Mouse (Mus musculus) brain, embryonic 18.5 days (tissue): ENCODE measurements at regions not wholly inside any gene's neighbourhood (a gene's known extent, or its start where the extent isn't known, plus 50 kb on each side); places are given as distances from the start of the nearest gene placed in this dataset.
"Not testable (repeated sequence)": the region's sequence is repeated elsewhere in the genome, so short reads cannot be mapped to it uniquely, and the experiment has no call there.

ENCODE experiments used
- DNase-seq: peaks from one replicate; pipeline ENCODE4 v3.0.0-alpha.2; 2012; ENCODE audit warnings: low read depth, low spot score

DNA sequence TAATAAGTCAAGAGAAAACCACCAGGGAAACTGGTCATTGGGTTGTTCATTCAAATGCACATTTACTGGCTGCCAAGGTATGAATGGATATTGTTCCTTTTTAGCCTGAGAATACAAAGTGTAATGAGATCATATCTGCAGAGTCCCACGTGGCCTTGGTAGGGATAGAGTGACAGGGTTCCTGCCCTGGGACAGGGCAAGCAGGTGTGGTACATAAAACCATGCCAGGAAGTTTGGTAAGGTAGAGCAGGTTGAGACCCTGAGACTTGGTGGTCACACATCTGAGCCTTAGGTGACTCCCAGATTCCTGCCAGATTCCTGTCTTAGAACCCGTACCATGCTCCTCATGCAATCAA, 320.5 kb downstream of the Tm4sf1 start:
- no peak for DNase-seq

DNA sequence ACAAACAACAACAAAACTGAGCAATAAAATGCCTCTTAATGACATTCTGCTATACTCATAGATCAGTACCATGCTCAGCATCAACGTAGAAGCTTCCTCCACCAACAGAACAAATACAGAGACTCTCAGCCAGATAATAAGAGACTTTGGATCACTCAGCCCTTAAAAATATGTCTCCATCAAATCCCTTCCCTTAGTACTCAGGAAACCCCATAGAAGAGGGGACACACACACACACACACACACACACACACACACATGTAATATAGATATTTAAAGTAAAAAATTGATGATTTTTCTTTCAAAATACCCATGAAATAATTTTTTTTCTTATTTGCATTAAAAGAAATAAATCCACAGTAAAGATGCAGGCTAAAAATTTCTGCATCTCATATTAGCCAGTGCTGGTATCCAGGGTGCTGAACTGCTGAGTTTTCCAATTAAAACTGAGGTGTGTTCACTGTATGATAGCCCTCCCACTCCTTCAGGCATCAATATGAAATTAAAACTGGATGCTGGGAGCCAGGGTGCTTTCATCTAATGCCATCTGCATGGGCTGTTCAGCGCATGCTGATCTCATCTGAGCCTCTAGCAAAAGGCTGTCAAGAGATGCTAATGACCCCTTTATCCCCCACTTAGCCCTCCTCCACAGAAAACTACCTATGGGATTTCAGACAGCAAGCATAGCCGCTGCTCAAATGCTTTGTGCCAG, 321.0 kb downstream of the Tm4sf1 start:
- no peak for DNase-seq

DNA sequence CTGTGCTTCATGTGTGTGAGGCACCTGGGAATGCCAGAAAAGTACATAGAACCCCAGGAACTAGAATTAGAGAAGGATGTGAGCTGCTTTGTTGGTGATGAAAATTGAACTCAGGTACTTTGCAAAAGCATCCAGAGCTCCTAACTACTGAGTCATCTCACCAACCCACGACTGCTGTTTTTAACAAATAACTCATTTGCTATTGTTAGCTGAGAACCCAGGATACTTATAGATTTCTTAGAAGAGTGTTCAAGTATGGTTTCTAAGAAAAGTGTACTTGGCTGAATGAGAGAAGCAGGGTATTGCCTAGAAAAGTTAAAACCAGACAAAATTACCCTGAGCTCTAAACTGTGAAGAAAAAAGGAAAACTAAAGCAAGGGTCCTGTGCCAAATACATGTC, 335.8 kb downstream of the Tm4sf1 start:
- no peak for DNase-seq

DNA sequence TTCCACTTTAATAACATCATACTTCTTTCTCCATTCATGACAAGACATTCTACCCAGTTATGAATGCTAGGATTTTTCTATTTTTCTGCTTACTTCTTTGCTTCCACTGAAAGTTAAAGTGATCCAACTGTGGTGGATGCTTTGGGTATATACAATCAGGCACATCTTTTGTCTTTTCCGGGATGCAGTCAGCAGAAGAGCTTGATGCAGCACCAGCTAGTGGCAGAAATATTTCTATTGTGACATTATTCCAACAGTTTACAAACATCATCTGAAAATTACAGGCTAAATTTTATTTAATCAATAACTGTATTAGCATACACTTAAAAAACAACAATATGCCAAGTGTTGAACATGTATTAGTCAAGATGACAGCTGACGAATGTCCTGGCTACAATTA, 336.3 kb downstream of the Tm4sf1 start:
- no peak for DNase-seq

DNA sequence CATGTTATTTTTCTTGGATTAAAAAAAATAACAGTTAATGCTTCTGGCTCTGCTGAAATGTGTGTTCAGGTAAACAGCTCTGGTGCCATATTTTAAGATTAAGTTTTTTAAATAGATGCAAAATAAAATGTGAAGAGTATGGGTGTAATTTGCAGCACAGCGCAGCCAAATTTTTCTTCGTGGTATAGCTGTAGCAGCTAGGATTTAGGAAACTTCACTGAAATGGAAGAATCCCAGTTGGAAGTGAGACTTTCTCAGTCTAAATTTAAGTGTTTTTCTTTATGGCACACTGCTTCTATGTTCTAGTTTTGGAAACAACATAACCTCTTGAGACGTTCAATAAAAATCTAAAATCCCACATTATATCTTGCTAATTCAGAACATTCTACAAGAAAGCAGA, 337.6 kb downstream of the Tm4sf1 start:
- DNase-seq = no peak

DNA sequence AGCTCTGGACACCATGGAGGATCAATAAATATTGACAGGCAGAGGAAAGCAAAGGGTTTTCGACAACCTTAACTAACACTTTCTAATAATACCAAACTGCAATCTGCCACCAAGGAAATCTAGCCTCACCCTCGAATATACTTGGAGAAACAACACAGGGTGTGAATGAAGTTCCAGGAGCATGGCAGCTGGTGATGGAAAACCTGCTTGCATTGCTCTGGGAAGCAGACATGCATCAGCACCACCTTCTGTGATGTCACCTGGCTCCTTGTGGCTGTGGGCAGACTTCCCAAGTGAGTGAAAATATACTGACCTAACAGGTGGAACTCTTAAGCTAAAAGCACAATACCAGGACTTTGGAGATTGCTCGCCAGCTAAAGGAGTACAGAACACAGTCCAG, 338.5 kb downstream of the Tm4sf1 start:
- no peak for DNase-seq

DNA sequence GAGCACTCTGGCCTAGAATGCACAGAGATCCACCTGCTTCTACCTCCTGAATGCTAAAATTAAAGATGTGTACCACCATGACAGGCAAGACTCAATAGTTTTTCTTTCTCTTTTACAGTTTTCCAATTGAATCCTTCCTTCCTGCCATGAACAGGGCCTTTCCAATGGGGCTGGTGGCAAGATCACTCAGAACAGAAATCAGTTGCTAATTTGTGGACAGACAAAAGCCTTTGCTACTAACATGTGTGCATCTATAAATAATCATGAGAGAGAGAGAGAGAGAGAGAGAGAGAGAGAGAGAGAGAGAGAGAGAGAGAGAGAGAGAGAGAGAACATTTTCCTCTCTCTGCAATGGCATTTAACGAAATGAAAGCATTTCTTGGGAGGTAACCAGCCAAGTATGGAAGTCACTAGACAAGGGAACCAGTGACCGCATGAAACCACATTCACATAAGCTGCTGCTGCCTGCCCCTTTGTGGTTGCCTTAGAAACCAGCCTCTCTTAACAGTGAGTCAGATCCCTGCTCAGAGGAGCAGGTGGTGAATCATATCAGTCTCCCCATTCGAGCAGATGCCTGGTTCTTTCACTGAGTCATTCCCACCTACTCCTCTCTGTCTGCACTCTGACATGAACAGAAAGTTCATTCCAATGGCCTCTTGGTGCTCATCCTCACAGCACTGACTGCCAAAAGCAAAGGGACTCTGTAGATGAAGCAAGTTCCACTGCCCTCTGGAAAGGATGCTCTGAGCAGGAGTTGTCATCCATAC, 339.4 kb downstream of the Tm4sf1 start:
- DNase-seq = peak; percentile 56

DNA sequence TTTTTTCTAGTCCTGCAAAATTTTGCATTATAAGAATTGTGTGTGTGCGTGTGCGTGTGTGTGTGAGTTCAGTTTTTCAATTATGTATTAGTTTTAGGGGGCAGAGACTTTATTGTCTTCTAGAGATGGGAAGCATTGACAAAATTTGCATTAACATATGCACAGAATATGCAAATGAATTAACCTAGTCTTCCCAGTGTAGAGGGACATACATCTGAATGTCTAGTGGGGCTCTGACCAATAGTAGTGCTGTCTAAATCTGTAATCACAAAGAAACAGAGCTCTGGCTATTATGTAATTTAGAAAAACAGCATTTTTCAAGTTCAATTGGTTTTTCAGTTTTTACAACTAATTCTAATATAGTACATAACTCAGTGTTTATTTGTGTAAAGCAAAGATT, 344.8 kb downstream of the Tm4sf1 start:
- no peak for DNase-seq

DNA sequence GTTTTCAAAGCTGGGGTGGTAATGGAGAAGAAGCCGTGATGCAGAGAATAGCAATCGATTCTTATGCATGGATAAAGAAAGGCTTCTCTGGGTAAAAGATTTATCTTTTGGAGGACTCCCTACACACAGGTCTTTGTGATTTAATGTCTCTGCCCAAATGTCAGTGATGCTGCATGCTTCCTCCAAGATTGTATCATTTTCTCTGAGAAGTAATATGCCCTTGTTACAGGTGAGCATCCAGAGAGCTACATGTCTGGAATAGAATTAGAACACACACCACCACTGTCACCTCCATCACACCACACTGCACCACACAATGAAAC, 346.0 kb downstream of the Tm4sf1 start:
- no peak for DNase-seq

DNA sequence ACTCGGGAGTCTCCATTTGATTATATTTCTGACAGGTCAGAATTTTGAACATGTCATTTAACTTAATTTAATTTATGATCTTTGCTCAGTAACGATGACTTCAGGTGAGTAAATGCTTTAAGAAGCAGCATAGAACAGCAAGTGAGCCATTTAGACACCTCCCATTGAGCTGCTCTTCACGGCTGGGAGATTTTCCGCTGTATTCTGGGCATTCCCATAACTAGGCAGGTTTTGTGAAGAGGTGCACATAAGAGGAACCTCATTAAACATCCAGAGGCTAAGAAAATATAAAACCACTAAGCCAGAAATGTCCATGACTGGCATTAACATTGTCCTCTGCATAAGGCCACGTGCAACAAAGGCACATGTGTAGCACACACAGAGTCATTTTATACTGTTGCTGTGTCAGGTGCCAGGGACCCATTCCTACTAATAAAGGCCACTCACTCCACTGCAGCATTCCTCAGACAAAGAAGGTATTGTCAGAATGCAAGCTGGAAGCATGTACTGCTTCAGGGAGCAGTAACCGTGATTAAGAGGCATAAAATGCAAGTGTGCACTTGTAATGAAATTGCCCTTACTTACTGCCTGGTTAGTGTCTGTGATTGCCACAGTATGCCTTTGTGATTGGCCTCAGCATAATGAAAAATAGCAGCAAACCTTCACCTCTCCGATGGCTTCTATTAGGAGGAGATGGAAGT, 346.5 kb downstream of the Tm4sf1 start:
- no peak for DNase-seq

DNA sequence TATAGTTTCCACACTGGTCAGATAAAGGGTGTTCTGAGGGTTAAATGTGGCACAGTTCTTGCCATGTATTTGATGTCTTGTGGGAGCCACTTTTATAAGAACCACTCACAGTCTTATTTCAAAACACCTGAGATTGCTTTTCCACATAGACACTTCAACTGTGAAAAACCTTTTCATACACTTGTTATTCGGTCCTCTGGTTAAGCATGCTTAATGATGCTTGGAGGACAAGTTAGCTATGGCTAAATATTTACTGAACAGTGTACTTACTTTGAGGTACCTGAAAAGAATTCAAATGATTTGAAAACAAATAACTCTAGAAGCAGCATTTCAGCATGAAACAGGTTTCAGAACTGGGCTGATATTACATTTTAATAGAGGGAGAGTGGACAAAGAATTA, 359.2 kb downstream of the Tm4sf1 start:
- DNase-seq = not testable (repeated sequence)

DNA sequence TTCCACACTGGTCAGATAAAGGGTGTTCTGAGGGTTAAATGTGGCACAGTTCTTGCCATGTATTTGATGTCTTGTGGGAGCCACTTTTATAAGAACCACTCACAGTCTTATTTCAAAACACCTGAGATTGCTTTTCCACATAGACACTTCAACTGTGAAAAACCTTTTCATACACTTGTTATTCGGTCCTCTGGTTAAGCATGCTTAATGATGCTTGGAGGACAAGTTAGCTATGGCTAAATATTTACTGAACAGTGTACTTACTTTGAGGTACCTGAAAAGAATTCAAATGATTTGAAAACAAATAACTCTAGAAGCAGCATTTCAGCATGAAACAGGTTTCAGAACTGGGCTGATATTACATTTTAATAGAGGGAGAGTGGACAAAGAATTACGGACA, 372.8 kb downstream of the Tm4sf1 start:
- DNase-seq = not testable (repeated sequence)

DNA sequence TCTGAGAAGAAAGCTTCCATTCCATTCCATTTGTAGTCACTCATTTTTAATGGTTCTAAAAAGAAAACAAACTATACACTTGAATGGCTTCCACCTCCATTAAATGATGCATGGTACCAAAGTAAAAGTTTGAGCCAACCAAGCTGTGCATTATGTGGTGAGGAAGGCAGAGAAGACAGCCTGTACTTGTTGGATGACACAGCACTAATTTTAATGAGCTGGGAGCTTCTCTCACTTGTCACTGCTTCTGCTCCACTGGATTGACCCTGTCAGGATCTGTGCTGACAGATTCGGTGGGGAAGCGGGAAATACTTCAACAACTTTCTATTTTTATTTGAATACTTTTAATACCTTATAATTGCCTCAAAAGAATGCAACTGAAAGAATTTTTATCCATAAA, 403.3 kb downstream of the Tm4sf1 start:
- no peak for DNase-seq

DNA sequence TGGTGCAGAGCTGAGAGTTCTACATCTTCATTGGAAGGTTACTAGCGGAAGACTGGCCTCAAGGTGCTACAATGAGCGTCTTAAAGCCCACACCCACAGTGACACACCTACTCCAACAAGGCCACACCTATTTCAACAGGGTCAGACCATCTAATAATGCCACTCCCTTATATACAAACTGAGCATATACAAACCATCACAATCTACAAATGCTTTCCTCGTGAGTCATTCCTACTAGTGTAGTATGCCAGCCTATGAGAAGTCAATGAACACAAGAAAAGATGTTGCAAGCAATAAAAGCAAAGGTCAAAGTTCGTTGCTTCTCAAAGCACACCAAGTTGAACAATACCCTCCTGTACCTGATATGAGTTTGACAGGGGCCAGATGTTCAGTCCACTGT, 424.7 kb downstream of the Tm4sf1 start:
- no peak for DNase-seq

DNA sequence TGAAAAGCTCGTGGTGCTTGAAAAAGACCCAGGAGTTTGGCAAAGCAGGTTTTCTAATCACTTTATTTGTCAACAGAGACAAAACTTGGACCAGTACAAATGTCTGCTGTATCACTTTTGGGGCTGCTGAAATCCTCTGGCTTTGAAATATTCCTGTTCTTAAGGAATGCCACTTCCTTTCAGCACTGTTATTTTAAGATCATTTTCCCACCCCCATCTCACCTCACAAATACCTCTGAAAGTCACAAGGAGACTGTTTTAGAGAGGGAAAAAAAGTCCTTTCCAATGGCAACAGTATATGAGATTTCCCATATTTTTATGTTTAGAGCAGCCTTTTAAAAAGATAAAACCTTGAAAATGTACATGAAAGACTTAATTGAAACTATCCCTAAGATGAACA, 438.2 kb downstream of the Tm4sf1 start:
- DNase-seq = no peak

DNA sequence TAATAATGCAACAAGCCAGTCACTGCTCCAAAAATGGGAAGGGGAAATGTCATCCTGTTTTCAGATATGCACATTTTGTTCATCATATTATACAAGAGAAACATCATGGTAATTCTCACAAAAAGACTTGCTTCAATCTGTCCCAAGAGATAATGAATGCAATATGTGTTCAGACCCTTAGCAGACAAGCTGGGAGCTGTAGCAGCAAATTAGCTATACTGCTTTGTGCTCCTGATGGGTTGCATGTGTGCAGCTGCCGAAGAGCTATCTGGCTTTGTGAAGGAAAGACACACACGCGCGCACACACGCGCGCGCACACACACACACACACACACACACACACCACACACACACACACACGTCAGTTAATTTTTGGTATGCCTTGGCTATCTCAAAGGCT, 441.9 kb downstream of the Tm4sf1 start:
- DNase-seq = no peak

DNA sequence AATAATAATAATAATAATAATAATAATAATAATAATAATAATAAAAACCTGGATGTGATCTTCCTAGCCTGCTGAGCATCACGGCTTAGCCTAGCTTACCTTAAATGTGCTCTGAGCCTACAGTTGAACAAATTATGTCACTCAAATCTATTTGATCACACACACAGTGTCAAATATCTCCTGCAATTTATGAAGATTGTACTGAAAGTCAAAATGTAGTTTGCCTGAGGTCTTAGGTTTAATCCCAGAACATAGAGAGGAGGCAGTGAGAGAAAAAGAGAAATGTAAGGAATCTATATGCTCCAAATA, 456.4 kb downstream of the Tm4sf1 start:
- DNase-seq = no peak

DNA sequence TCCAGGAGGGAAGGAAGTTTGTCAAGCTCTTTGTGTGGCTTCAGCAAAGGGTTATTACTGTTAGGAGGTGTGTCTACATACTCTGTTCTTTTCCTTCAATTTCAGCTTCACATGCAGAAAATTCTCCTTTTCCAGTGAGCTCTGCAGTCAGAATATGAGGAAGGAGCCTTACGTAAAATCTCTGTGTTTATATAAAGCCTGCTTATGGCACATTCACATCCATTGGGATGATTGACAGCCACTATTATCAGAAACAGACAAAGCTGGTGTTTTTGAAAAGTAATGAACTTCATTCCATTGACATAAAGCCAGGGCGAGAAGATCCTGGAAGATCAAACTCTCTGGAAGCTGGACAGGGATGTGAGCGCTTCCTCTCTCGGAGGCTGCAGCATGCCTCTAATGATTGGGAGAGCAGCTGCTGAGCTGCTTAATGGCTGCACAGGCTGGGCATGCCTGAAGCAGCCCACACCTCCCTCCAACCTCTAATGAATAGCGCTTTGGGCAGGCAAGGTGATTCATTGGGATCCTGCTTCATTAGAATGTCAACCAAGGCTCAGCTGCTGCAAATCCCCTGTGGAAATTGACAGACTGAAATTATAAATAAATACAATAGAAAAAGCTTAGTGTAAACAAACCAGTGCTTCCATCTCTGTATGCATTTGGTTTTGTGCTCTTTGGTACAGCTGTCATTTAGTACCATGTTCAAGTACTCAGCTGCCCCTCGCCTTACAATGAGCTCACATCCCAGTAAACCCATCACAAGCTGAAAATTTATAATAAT, 456.9 kb downstream of the Tm4sf1 start:
- no peak for DNase-seq

DNA sequence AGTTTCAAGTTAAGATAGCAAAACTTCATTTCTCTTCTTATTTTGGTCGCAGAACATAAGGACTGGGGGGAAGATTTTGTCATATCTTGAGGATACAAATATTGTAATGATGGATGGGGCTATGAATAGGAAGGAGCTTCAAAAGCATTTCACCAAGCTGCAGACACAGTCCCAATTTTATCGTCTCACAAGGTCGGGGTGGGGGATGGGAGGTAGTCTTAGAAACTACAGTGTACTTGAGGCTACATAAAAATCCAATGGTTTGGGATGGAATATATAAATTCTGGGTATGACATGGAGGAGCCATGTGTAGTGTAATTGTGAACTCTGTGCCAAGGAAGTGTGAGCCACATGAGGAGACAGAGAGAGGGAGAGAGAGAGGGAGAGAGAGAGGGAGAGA, 464.6 kb downstream of the Tm4sf1 start:
- no peak for DNase-seq

DNA sequence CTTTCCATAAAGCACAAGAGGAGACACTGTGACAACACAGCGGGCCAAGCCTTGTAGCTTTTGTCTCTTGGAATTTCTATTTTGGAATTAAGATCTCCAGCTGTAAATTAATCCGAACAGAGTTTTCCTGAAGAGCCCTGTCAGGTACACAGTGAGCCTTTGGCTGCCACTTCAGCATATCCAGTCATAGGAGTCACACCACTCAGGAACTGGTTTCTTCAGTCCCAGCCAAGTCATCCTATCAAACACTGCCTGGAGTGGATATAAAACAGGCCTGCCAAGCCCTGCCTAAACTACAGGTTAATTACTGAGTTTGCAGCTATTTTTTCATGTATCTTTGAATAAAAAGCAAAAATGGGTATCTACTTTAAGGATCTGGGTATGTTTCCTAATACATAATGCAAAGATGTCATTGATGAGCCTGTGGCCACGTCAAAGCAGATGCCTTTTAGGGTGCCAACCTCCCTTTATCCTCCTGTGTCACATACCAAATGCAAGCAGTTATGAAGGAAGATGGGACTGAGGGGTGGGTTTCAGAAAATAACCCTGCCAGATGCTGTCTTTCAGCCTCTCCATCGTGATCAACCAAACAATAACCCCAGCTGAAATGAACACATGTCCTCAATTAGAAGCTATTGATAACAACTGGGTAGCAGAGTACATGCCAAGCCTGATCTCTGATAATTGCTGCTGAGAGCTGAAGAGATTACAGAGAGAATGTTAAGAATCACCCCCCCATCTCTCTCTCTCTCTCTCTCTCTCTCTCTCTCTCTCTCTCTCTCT, 471.3 kb downstream of the Tm4sf1 start:
- no peak for DNase-seq

DNA sequence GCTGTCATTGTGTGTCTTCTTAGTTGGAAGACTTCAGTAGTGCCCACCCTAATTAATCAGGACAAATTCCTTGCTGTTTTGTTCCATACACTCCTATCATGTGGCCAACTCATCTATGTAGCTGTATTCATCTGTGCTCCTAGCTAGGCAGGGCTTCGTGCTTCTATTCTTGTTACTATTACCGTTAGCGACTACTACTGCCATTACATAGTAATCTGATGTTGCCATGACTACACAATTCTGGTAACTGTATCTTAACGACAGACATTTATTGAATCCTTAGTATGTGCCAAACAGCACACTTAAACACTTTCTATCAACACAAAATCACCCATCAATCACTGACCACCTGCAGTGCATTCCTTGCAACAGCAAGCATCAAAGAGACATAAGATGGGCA, 477.6 kb downstream of the Tm4sf1 start:
- DNase-seq = no peak
